Mouse (Mus musculus) heart, postnatal 25 days (tissue): ENCODE data around the gene Ksr1. TPM values are rescaled to one million over a fixed set of nuclear protein-coding genes. Genes with fewer than 3 reads are reported as not detected.

Source experiments
- DNase-seq: peaks from one replicate; pipeline ENCODE4 v3.0.0; 2022; ENCODE audit warnings: low spot score
- intact Hi-C: fragments of 180-260 bp; cut with DNase I; formaldehyde crosslinking; loops from one replicate; pipeline ENCODE4 v1.15.1; 2025
- total RNA-seq, 2 experiments: library from RNA; stranded (reverse); gene quantifications; 2 replicates each; pipeline ENCODE4 v1.2.3; 2021

Ksr1 gene
- total RNA-seq, 2 experiments from 2014 or later = 7.3 TPM

GRCm38 (mm10) chr11:79076484-79076883 lies 69.7 kb downstream of the Ksr1 start:
- intact Hi-C loops = no loop called here
- DNase-seq = no peak

GRCm38 (mm10) chr11:79075044-79075443 lies 71.2 kb downstream of the Ksr1 start:
- DNase-seq = no peak
- intact Hi-C loops = no loop called here

GRCm38 (mm10) chr11:79074611-79075010 lies 71.6 kb downstream of the Ksr1 start:
- DNase-seq = no peak
- intact Hi-C loops = no loop called here

GRCm38 (mm10) chr11:79073583-79073982 lies 72.6 kb downstream of the Ksr1 start:
- no peak for DNase-seq
- intact Hi-C loops = no loop called here

GRCm38 (mm10) chr11:79072108-79072507 lies 74.1 kb downstream of the Ksr1 start:
- intact Hi-C loops = no loop called here
- no peak for DNase-seq

GRCm38 (mm10) chr11:79071082-79071972 lies 74.9 kb downstream of the Ksr1 start:
- intact Hi-C loops = no loop called here
- DNase-seq = no peak

- no peak for DNase-seq
- intact Hi-C loops = no loop called here
Measured at GRCm38 (mm10) chr11:79069453-79070153, 76.6 kb downstream of the Ksr1 start.

GRCm38 (mm10) chr11:79067172-79067571 lies 79.0 kb downstream of the Ksr1 start:
- intact Hi-C loops = no loop called here
- no peak for DNase-seq

- DNase-seq = no peak
- intact Hi-C loops = no loop called here
Measured at GRCm38 (mm10) chr11:79066191-79066530, 80.0 kb downstream of the Ksr1 start.

- DNase-seq = peak; percentile 78
- intact Hi-C loops = no loop called here
Measured at GRCm38 (mm10) chr11:79065463-79066190, 80.6 kb downstream of the Ksr1 start.

GRCm38 (mm10) chr11:79064311-79064710 lies 81.9 kb downstream of the Ksr1 start:
- intact Hi-C loops = no loop called here
- no peak for DNase-seq

- intact Hi-C loops = no loop called here
- DNase-seq = no peak
Measured at GRCm38 (mm10) chr11:79063616-79064015, 82.6 kb downstream of the Ksr1 start.

GRCm38 (mm10) chr11:79062897-79063296 lies 83.3 kb downstream of the Ksr1 start:
- intact Hi-C loops = no loop called here
- DNase-seq = no peak

- no peak for DNase-seq
- intact Hi-C loops = no loop called here
Measured at GRCm38 (mm10) chr11:79061839-79062238, 84.4 kb downstream of the Ksr1 start.

GRCm38 (mm10) chr11:79059850-79060249 lies 86.4 kb downstream of the Ksr1 start:
- DNase-seq = no peak
- intact Hi-C loops = no loop called here

GRCm38 (mm10) chr11:79059062-79059461 lies 87.1 kb downstream of the Ksr1 start:
- intact Hi-C loops = no loop called here
- DNase-seq = no peak

- DNase-seq = no peak
- intact Hi-C loops = no loop called here
Measured at GRCm38 (mm10) chr11:79058610-79059009, 87.6 kb downstream of the Ksr1 start.

- no peak for DNase-seq
- intact Hi-C loops = no loop called here
Measured at GRCm38 (mm10) chr11:79057809-79058208, 88.4 kb downstream of the Ksr1 start.

- intact Hi-C loops = no loop called here
- DNase-seq = no peak
Measured at GRCm38 (mm10) chr11:79056891-79057290, 89.3 kb downstream of the Ksr1 start.

GRCm38 (mm10) chr11:79056027-79056426 lies 90.2 kb downstream of the Ksr1 start:
- no peak for DNase-seq

GRCm38 (mm10) chr11:79055161-79055560 lies 91.0 kb downstream of the Ksr1 start:
- intact Hi-C loops = no loop called here
- DNase-seq = no peak

More at GRCm38 (mm10) chr11:79056027-79056426, 90.2 kb downstream of the Ksr1 start:
- intact Hi-C loops = no loop called here
